Mouse (Mus musculus) activated CD4-positive, CD25-positive, alpha-beta regulatory T cell, adult 9 weeks (primary cell): Measurements from ENCODE around the gene Gm7168. TPM values are rescaled to one million over a fixed set of nuclear protein-coding genes. Genes with fewer than 3 reads are reported as not detected.

Experiments
- polyA plus RNA-seq: library from polyadenylated mRNA; unstranded; fragments of 100-300 nt; shearing (Covaris generic); gene quantifications from one replicate; pipeline ENCODE4 v1.2.1, GENCODE M21; 2017

Gene Gm7168
- polyA plus RNA-seq, result not detected

DNA sequence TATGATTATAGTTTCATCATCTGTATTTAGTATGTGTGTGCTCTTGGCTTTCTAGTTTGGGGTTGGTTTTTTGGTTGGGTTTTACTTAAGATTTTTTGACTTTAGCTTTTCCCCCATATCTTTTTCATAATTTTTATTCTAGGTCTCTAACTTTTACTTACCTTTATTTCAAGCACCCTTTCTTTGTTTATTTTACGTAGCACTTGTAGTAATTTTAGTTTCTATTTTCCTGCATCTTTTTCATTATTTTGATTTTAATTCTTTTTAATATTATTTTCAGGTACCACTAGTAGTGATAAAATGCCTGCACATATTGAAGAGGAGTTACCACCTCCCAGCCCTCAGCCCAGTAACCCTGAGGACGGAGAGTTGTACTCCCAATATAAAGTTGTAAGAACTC lies at the start of gene Gm7168:
Gene Gm7168, plus strand, starts transcription at position 301 of the 400 bp plus-strand sequence.

Other genes starting within 250 kb of the Gm7168 start
- gene Afdn, start 187.8 kb upstream of the Gm7168 start, polyA plus RNA-seq, result 1.5 TPM
- gene Tcte2, start 186.5 kb upstream of the Gm7168 start, polyA plus RNA-seq, result 0.18 TPM
- not detected for gene Gm7356, start 55.3 kb downstream of the Gm7168 start, polyA plus RNA-seq
- not detected for gene Gm7358, start 111.2 kb downstream of the Gm7168 start, polyA plus RNA-seq